Mouse (Mus musculus): ENCODE measurements around the gene Zbtb12. TPM values are rescaled to one million over a fixed set of nuclear protein-coding genes. Genes with fewer than 3 reads are reported as not detected.

The Zbtb12 gene
- polyA plus RNA-seq, 1 experiment, result 10.2 TPM

GRCm38 (mm10) chr17:34840736-34841307 is 38.5 kb upstream of the Zbtb12 start:
- Histone ChIP-seq H3K4me3 (no peak overlapping the region), H3ac (ENCODE audit: control insufficient read depth, insufficient read length) (no peak overlapping the region), H3K79me2 (ENCODE audit: control insufficient read depth, insufficient read depth) (peaks cover 17% of the 10 kb centered on the region), H3K36me3 (ENCODE audit: control insufficient read depth, insufficient read depth) (peaks cover 5% of the 10 kb centered on the region), H3K4me2 (ENCODE audit: low read depth) (no peak overlapping the region), H3K27me3 (ENCODE audit: control insufficient read depth, insufficient read depth, insufficient read length) (no peaks in the 10 kb centered on the region)
- TF ChIP-seq TCF12 (IDR thresholded peaks at IDR 0.05; ENCODE audit: insufficient read depth, poor library complexity, severe bottlenecking) (no peak), REST (IDR thresholded peaks at IDR 0.05; ENCODE audit: insufficient read depth, insufficient read length) (no peak), POLR2AphosphoS2 (IDR thresholded peaks at IDR 0.05; ENCODE audit: insufficient read length, low read depth) (peak; percentile 26), MAX (IDR thresholded peaks at IDR 0.05; ENCODE audit: low read depth) (no peak)

GRCm38 (mm10) chr17:34844884-34845283 is 34.4 kb upstream of the Zbtb12 start:
- peaks cover 10% of the 10 kb centered on the region for H3K36me3 ChIP-seq (ENCODE audit: control insufficient read depth, insufficient read depth)
- H3K79me2 ChIP-seq (ENCODE audit: control insufficient read depth, insufficient read depth), result no peaks in the 10 kb centered on the region
- H3ac ChIP-seq (ENCODE audit: control insufficient read depth, insufficient read length), result no peak overlapping the region
- H3K4me3 ChIP-seq, result no peak overlapping the region
- no peak for TF ChIP-seq POLR2A (IDR thresholded peaks at IDR 0.05; ENCODE audit: insufficient read length, low read depth)
- TF ChIP-seq MYOD1 (IDR thresholded peaks at IDR 0.05; ENCODE audit: control insufficient read depth in 1 of 3, insufficient read length in 2 of 3, low read depth in 2 of 3), result no peak
- TF ChIP-seq USF1 (IDR thresholded peaks at IDR 0.05; ENCODE audit: low read depth), result no peak
- TF ChIP-seq POLR2AphosphoS2 (IDR thresholded peaks at IDR 0.05; ENCODE audit: insufficient read length, low read depth), result no peak
- no peak for TF ChIP-seq SRF (IDR thresholded peaks at IDR 0.05; ENCODE audit: control insufficient read depth, insufficient read length, low read depth)
- TF ChIP-seq TCF12 (IDR thresholded peaks at IDR 0.05; ENCODE audit: insufficient read depth, poor library complexity, severe bottlenecking), result no peak
- no peak for TF ChIP-seq E2F4 (IDR thresholded peaks at IDR 0.05; ENCODE audit: insufficient read depth)
- TF ChIP-seq TCF3 (IDR thresholded peaks at IDR 0.05; ENCODE audit: insufficient read length, low read depth), result no peak
- no peak for TF ChIP-seq MYOG (IDR thresholded peaks at IDR 0.05; ENCODE audit: control insufficient read depth in 1 of 3, insufficient read depth in 1 of 3, insufficient read length in 2 of 3, low read depth in 2 of 3)
- H3K4me2 ChIP-seq (ENCODE audit: low read depth), result no peak overlapping the region
- H3K27me3 ChIP-seq (ENCODE audit: control insufficient read depth, insufficient read depth, insufficient read length), result no peaks in the 10 kb centered on the region

GRCm38 (mm10) chr17:34847192-34847591 is 32.1 kb upstream of the Zbtb12 start:
- Histone ChIP-seq H3K79me2 (ENCODE audit: control insufficient read depth, insufficient read depth) (peaks cover 12% of the 10 kb centered on the region), H3K4me3 (no peak overlapping the region), H3K4me2 (ENCODE audit: low read depth) (no peak overlapping the region), H3K36me3 (ENCODE audit: control insufficient read depth, insufficient read depth) (peaks cover 5% of the 10 kb centered on the region), H3ac (ENCODE audit: control insufficient read depth, insufficient read length) (no peak overlapping the region), H3K27me3 (ENCODE audit: control insufficient read depth, insufficient read depth, insufficient read length) (no peaks in the 10 kb centered on the region)
- TF ChIP-seq USF1 (IDR thresholded peaks at IDR 0.05; ENCODE audit: low read depth), result no peak
- no peak for TF ChIP-seq TCF3 (IDR thresholded peaks at IDR 0.05; ENCODE audit: insufficient read length, low read depth)
- no peak for TF ChIP-seq REST (IDR thresholded peaks at IDR 0.05; ENCODE audit: insufficient read depth, insufficient read length)
- TF ChIP-seq SRF (IDR thresholded peaks at IDR 0.05; ENCODE audit: control insufficient read depth, insufficient read length, low read depth), result no peak
- TF ChIP-seq E2F4 (IDR thresholded peaks at IDR 0.05; ENCODE audit: insufficient read depth), result no peak
- TF ChIP-seq CEBPB (IDR thresholded peaks at IDR 0.05; ENCODE audit: insufficient read depth, poor library complexity, severe bottlenecking), result no peak
- no peak for TF ChIP-seq MAX (IDR thresholded peaks at IDR 0.05; ENCODE audit: low read depth)
- no peak for TF ChIP-seq POLR2A (IDR thresholded peaks at IDR 0.05; ENCODE audit: insufficient read length, low read depth)
- no peak for TF ChIP-seq TCF12 (IDR thresholded peaks at IDR 0.05; ENCODE audit: insufficient read depth, poor library complexity, severe bottlenecking)
- TF ChIP-seq POLR2AphosphoS2 (IDR thresholded peaks at IDR 0.05; ENCODE audit: insufficient read length, low read depth), result no peak
- no peak for TF ChIP-seq MYOG (IDR thresholded peaks at IDR 0.05; ENCODE audit: control insufficient read depth in 1 of 3, insufficient read depth in 1 of 3, insufficient read length in 2 of 3, low read depth in 2 of 3)
- TF ChIP-seq MYOD1 (IDR thresholded peaks at IDR 0.05; ENCODE audit: control insufficient read depth in 1 of 3, insufficient read length in 2 of 3, low read depth in 2 of 3), result no peak

GRCm38 (mm10) chr17:34847615-34848014 is 31.7 kb upstream of the Zbtb12 start:
- H3K36me3 ChIP-seq (ENCODE audit: control insufficient read depth, insufficient read depth), result peaks cover 5% of the 10 kb centered on the region
- H3K27me3 ChIP-seq (ENCODE audit: control insufficient read depth, insufficient read depth, insufficient read length), result no peaks in the 10 kb centered on the region
- TF ChIP-seq TCF12 (IDR thresholded peaks at IDR 0.05; ENCODE audit: insufficient read depth, poor library complexity, severe bottlenecking) (no peak), USF1 (IDR thresholded peaks at IDR 0.05; ENCODE audit: low read depth) (no peak), POLR2A (IDR thresholded peaks at IDR 0.05; ENCODE audit: insufficient read length, low read depth) (no peak), TCF3 (IDR thresholded peaks at IDR 0.05; ENCODE audit: insufficient read length, low read depth) (no peak), CEBPB (IDR thresholded peaks at IDR 0.05; ENCODE audit: insufficient read depth, poor library complexity, severe bottlenecking) (no peak)
- H3K4me3 ChIP-seq, result no peak overlapping the region
- no peak overlapping the region for H3ac ChIP-seq (ENCODE audit: control insufficient read depth, insufficient read length)
- no peak overlapping the region for H3K4me2 ChIP-seq (ENCODE audit: low read depth)
- peaks cover 12% of the 10 kb centered on the region for H3K79me2 ChIP-seq (ENCODE audit: control insufficient read depth, insufficient read depth)

GRCm38 (mm10) chr17:34849722-34850516 is 29.4 kb upstream of the Zbtb12 start, which contains the start of the genes Skiv2l and Nelfe:
Gene Skiv2l (minus strand): TSS chr17:34850210.
Gene Nelfe (plus strand): TSS chr17:34850391.
- H3K4me2 ChIP-seq (ENCODE audit: low read depth), result peak within 1 kb of the TSS; percentile 91
- H3K36me3 ChIP-seq (ENCODE audit: control insufficient read depth, insufficient read depth), result peaks cover 5% of the 10 kb centered on the region
- peak within 1 kb of the TSS; percentile 17 for H3ac ChIP-seq (ENCODE audit: control insufficient read depth, insufficient read length)
- H3K27me3 ChIP-seq (ENCODE audit: control insufficient read depth, insufficient read depth, insufficient read length), result no peaks in the 10 kb centered on the region
- peak within 1 kb of the TSS; percentile 79 for H3K4me3 ChIP-seq
- peak; percentile 38 for TF ChIP-seq REST (IDR thresholded peaks at IDR 0.05; ENCODE audit: insufficient read depth, insufficient read length)
- TF ChIP-seq CEBPB (IDR thresholded peaks at IDR 0.05; ENCODE audit: insufficient read depth, poor library complexity, severe bottlenecking), result no peak
- TF ChIP-seq MYOD1 (IDR thresholded peaks at IDR 0.05; ENCODE audit: control insufficient read depth in 1 of 3, insufficient read length in 2 of 3, low read depth in 2 of 3), result peak in 1 of 3 experiments; percentile 26
- peak; percentile 29 for TF ChIP-seq E2F4 (IDR thresholded peaks at IDR 0.05; ENCODE audit: insufficient read depth)
- no peak for TF ChIP-seq MAX (IDR thresholded peaks at IDR 0.05; ENCODE audit: low read depth)
- no peak for TF ChIP-seq USF1 (IDR thresholded peaks at IDR 0.05; ENCODE audit: low read depth)
- no peak for TF ChIP-seq POLR2AphosphoS2 (IDR thresholded peaks at IDR 0.05; ENCODE audit: insufficient read length, low read depth)
- TF ChIP-seq POLR2A (IDR thresholded peaks at IDR 0.05; ENCODE audit: insufficient read length, low read depth), result peak; percentile 58
- TF ChIP-seq MYOG (IDR thresholded peaks at IDR 0.05; ENCODE audit: control insufficient read depth in 1 of 3, insufficient read depth in 1 of 3, insufficient read length in 2 of 3, low read depth in 2 of 3), result peak in 1 of 3 experiments; percentile 3
- TF ChIP-seq SRF (IDR thresholded peaks at IDR 0.05; ENCODE audit: control insufficient read depth, insufficient read length, low read depth), result peak; percentile 87
- peaks cover 12% of the 10 kb centered on the region for H3K79me2 ChIP-seq (ENCODE audit: control insufficient read depth, insufficient read depth)
